Comparison of ENCODE assay signal across 38 mouse cellular contexts in genomic region chr7:43851616-43852015, GRCm38 (mm10). TPM values are rescaled to one million over a fixed set of nuclear protein-coding genes. Genes with fewer than 3 reads are reported as not detected.
"Had no signal": no experiment of that assay in that cellular context is flagged by ENCODE, and none has a peak within 500 bp of the region (broad histone marks: within the 10 kb centered on the region; RNA-seq: fewer than 3 reads in every experiment).

No protein-coding gene starts in this region.

- H3K36me3 ChIP-seq: embryonic facial prominence, embryonic 10.5 days; embryonic facial prominence, embryonic 12.5 days; embryonic facial prominence, embryonic 13.5 days; embryonic facial prominence, embryonic 15.5 days; forebrain, embryonic 10.5 days; forebrain, embryonic 12.5 days; forebrain, embryonic 15.5 days had no signal

- H3K9me3 ChIP-seq: embryonic facial prominence, embryonic 10.5 days; embryonic facial prominence, embryonic 12.5 days; embryonic facial prominence, embryonic 13.5 days; embryonic facial prominence, embryonic 15.5 days; forebrain, embryonic 10.5 days; forebrain, embryonic 13.5 days; forebrain, embryonic 15.5 days had no signal

- H3K9ac ChIP-seq: embryonic facial prominence, embryonic 12.5 days; embryonic facial prominence, embryonic 13.5 days; embryonic facial prominence, embryonic 15.5 days; forebrain, embryonic 12.5 days; forebrain, embryonic 13.5 days; forebrain, embryonic 15.5 days; forebrain, postnatal 0 days had no signal

- H3K4me3 ChIP-seq: embryonic facial prominence, embryonic 10.5 days; embryonic facial prominence, embryonic 12.5 days; embryonic facial prominence, embryonic 13.5 days; embryonic facial prominence, embryonic 15.5 days; erythroblast, embryonic 14.5 days; forebrain, embryonic 10.5 days; forebrain, embryonic 12.5 days; forebrain, embryonic 13.5 days; forebrain, embryonic 15.5 days; gastrocnemius, adult 2 months had no signal

- H3K27ac ChIP-seq: embryonic facial prominence, embryonic 10.5 days; embryonic facial prominence, embryonic 12.5 days; embryonic facial prominence, embryonic 13.5 days; embryonic facial prominence, embryonic 15.5 days; forebrain, embryonic 10.5 days; forebrain, embryonic 12.5 days; forebrain, embryonic 13.5 days; forebrain, embryonic 15.5 days; gastrocnemius, adult 2 months had no signal

- H3K4me1 ChIP-seq: embryonic facial prominence, embryonic 10.5 days; embryonic facial prominence, embryonic 12.5 days; embryonic facial prominence, embryonic 13.5 days; embryonic facial prominence, embryonic 15.5 days; forebrain, embryonic 10.5 days; forebrain, embryonic 12.5 days; forebrain, embryonic 13.5 days; forebrain, embryonic 15.5 days had no signal

- H3K27me3 ChIP-seq: embryonic facial prominence, embryonic 12.5 days; embryonic facial prominence, embryonic 13.5 days; embryonic facial prominence, embryonic 15.5 days; forebrain, embryonic 12.5 days; forebrain, embryonic 13.5 days; forebrain, embryonic 15.5 days had no signal

- DNase-seq: cerebellum, adult 2 months; cerebellum, adult 8-10 months; cerebellum, adult 9-10 months; cerebellum, adult 9-11 months; cerebellum, postnatal 10 days; cerebellum, postnatal 14 days; cerebellum, postnatal 25 days; cerebellum, postnatal 36 days; embryo, embryonic 11 days; forebrain, postnatal 0 days; gastrocnemius, adult 2 months; gastrocnemius, postnatal 10 days; gastrocnemius, postnatal 14 days; gastrocnemius, postnatal 25 days; gastrocnemius, postnatal 36 days; heart, adult 18-20 months had no signal

RNA-seq across cellular contexts. Expression of gene Klk5, which starts 9.8 kb away (rescaled TPM):
- total RNA-seq: common myeloid progenitor, adult 5-6 weeks; forebrain, postnatal 0 days; gastrocnemius, adult 18-20 months; gastrocnemius, adult 2 months; gastrocnemius, adult 8-10 months; gastrocnemius, postnatal 10 days; gastrocnemius, postnatal 14 days; gastrocnemius, postnatal 25 days; gastrocnemius, postnatal 36 days; gastrocnemius, postnatal 4 days; granulocyte monocyte progenitor cell, adult 5-6 weeks; heart, adult 18-20 months; heart, adult 8-10 months had no signal
- polyA plus RNA-seq: cerebellum, adult 2 months; cortical plate, adult 2 months; embryonic facial prominence, embryonic 10.5 days; embryonic facial prominence, embryonic 11.5 days; embryonic facial prominence, embryonic 12.5 days; forebrain, embryonic 13.5 days; forebrain, embryonic 14.5 days; forebrain, embryonic 15.5 days; forebrain, embryonic 16.5 days; forebrain, postnatal 0 days; frontal cortex, adult 2 months; gonadal fat pad, adult 2 months had no signal

RNA-seq across cellular contexts. Expression of gene Klk6, which starts 27.3 kb away (rescaled TPM):
- total RNA-seq: common myeloid progenitor, adult 5-6 weeks; forebrain, postnatal 0 days; gastrocnemius, adult 18-20 months; gastrocnemius, adult 2 months; gastrocnemius, adult 8-10 months; gastrocnemius, postnatal 10 days; gastrocnemius, postnatal 14 days; gastrocnemius, postnatal 25 days; gastrocnemius, postnatal 36 days; gastrocnemius, postnatal 4 days; granulocyte monocyte progenitor cell, adult 5-6 weeks; heart, adult 18-20 months; heart, adult 8-10 months had no signal
- polyA plus RNA-seq: embryonic facial prominence, embryonic 10.5 days; embryonic facial prominence, embryonic 11.5 days; embryonic facial prominence, embryonic 13.5 days; erythroblast, embryonic 14.5 days; forebrain, embryonic 10.5 days; forebrain, embryonic 11.5 days; forebrain, embryonic 12.5 days; forebrain, embryonic 13.5 days; forebrain, embryonic 14.5 days; forebrain, embryonic 15.5 days; forebrain, embryonic 16.5 days; forebrain, postnatal 0 days; gonadal fat pad, adult 2 months had no signal

RNA-seq across cellular contexts. Expression of gene Klk4, which starts 29.3 kb away (rescaled TPM):
- total RNA-seq: common myeloid progenitor, adult 5-6 weeks; gastrocnemius, adult 18-20 months; gastrocnemius, adult 2 months; gastrocnemius, adult 8-10 months; gastrocnemius, postnatal 10 days; gastrocnemius, postnatal 14 days; gastrocnemius, postnatal 25 days; gastrocnemius, postnatal 36 days; granulocyte monocyte progenitor cell, adult 5-6 weeks; heart, adult 18-20 months; heart, adult 8-10 months had no signal
- polyA plus RNA-seq: cerebellum, adult 2 months; cortical plate, adult 2 months; embryonic facial prominence, embryonic 10.5 days; embryonic facial prominence, embryonic 11.5 days; erythroblast, embryonic 14.5 days; forebrain, embryonic 10.5 days; forebrain, embryonic 11.5 days; forebrain, embryonic 12.5 days; forebrain, embryonic 13.5 days; frontal cortex, adult 2 months; gonadal fat pad, adult 2 months had no signal

RNA-seq across cellular contexts. Expression of gene Klk7, which starts 40.5 kb away (rescaled TPM):
- total RNA-seq: common myeloid progenitor, adult 5-6 weeks; forebrain, postnatal 0 days; gastrocnemius, adult 18-20 months; gastrocnemius, adult 2 months; gastrocnemius, adult 8-10 months; gastrocnemius, postnatal 10 days; gastrocnemius, postnatal 14 days; gastrocnemius, postnatal 25 days; gastrocnemius, postnatal 36 days; gastrocnemius, postnatal 4 days; granulocyte monocyte progenitor cell, adult 5-6 weeks; heart, adult 18-20 months; heart, adult 8-10 months had no signal
- polyA plus RNA-seq: cerebellum, adult 2 months; cortical plate, adult 2 months; embryonic facial prominence, embryonic 10.5 days; embryonic facial prominence, embryonic 11.5 days; embryonic facial prominence, embryonic 12.5 days; erythroblast, embryonic 14.5 days; forebrain, embryonic 10.5 days; forebrain, embryonic 11.5 days; forebrain, embryonic 12.5 days; forebrain, embryonic 13.5 days; forebrain, embryonic 14.5 days; forebrain, embryonic 15.5 days; forebrain, embryonic 16.5 days; frontal cortex, adult 2 months; gonadal fat pad, adult 2 months had no signal
